Comparison of ENCODE assay signal across 10 mouse cellular contexts in the genomic region with DNA sequence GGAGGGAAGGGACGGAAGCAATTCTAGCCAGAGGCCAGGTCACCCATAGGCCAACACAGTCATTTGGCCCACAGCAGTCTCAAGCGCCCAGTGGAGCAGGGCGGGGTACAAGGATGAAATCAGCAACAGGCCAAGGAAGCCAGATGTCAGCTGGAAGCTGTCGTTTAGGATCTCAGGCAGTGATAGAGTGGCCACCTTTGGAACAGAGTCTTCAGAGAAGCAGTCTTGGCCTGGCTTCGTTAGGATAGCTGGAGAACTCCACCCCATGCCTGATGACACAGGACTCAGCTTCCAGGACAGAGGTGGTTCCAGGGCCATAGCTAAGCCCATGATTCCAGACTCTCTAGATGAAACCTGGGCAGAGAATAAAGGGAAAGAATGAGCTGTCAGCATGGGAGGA. TPM values are rescaled to one million over a fixed set of nuclear protein-coding genes. Genes with fewer than 3 reads are reported as not detected.
A peak's percentile ranks its signal among the peaks of the same experiment; 100 is the strongest.
DNase-seq lines count a peak whose midpoint lies in the region; ATAC-seq lines count a peak whose summit lies in the region.
"Had no signal": no experiment of that assay in that cellular context is flagged by ENCODE, and none has a peak within 500 bp of the region (broad histone marks: within the 10 kb centered on the region; RNA-seq: fewer than 3 reads in every experiment).

No protein-coding gene starts in this region.

- 63% methylated on average over 5 of the region's 5 CpGs for WGBS in heart, embryonic 13.5 days
- 56% methylated on average over 5 of the region's 5 CpGs for WGBS in limb, embryonic 15.5 days

- peaks cover 33% of the 10 kb centered on the region for H3K36me3 ChIP-seq in heart, embryonic 13.5 days
- H3K36me3 ChIP-seq in limb, embryonic 15.5 days = peaks cover 15% of the 10 kb centered on the region

- no peak overlapping the region for H3K4me3 ChIP-seq in heart, embryonic 13.5 days
- H3K4me3 ChIP-seq in limb, embryonic 15.5 days = no peak overlapping the region

- no peaks in the 10 kb centered on the region for H3K9me3 ChIP-seq in heart, embryonic 13.5 days
- no peaks in the 10 kb centered on the region for H3K9me3 ChIP-seq in limb, embryonic 15.5 days

- peak; percentile 98 for DNase-seq in heart, adult 11 months
- DNase-seq in heart, postnatal 25 days (ENCODE audit: low spot score) = no peak
- DNase-seq in adipocyte (ENCODE audit: low spot score) = peak; percentile 81
- no peak for DNase-seq in left cerebral cortex, adult 18-20 months (ENCODE audit: low spot score in 2 of 2)
- no peak for DNase-seq in retina, embryonic 14.5 days (ENCODE audit: low spot score)
- DNase-seq: right cerebral cortex, adult 18-20 months had no signal

- intact Hi-C loops in heart, postnatal 25 days (cut with DNase I) = no loop called here

- ATAC-seq in heart, embryonic 13.5 days (ENCODE audit: extremely low read depth, insufficient number of reproducible peaks, low FRiP score, low TSS enrichment) = no peak
- no peak for ATAC-seq in limb, embryonic 15.5 days (ENCODE audit: insufficient number of reproducible peaks, low FRiP score, low TSS enrichment, low read depth)
- ATAC-seq in megakaryocyte, adult 5-6 weeks (ENCODE audit: poor library complexity, severe bottlenecking) = no peak
- ATAC-seq: activated CD4-positive, CD25-positive, alpha-beta regulatory T cell, adult 4 months had no signal

- H3K27me3 ChIP-seq in heart, embryonic 13.5 days (replicated peaks) = no peaks in the 10 kb centered on the region
- no peaks in the 10 kb centered on the region for H3K27me3 ChIP-seq in limb, embryonic 15.5 days

- peaks cover 69% of the 10 kb centered on the region for H3K4me1 ChIP-seq in heart, embryonic 13.5 days
- H3K4me1 ChIP-seq in limb, embryonic 15.5 days = peaks cover 63% of the 10 kb centered on the region

- no peak overlapping the region for H3K9ac ChIP-seq in heart, embryonic 13.5 days
- no peak overlapping the region for H3K9ac ChIP-seq in limb, embryonic 15.5 days

- no peak overlapping the region for H3K4me2 ChIP-seq in heart, embryonic 13.5 days
- H3K4me2 ChIP-seq in limb, embryonic 15.5 days = no peak overlapping the region

- H3K27ac ChIP-seq in heart, embryonic 13.5 days (replicated peaks) = peak overlapping the region; percentile 96
- H3K27ac ChIP-seq in limb, embryonic 15.5 days = peak overlapping the region; percentile 87

RNA-seq across cellular contexts. Expression of gene Hic1, which starts 28.9 kb away (rescaled TPM):
- 10 to 100 TPM; 15.3 to 19.2 TPM for total RNA-seq in heart, postnatal 25 days (2021)
- 9.4 and 9.5 TPM in 2 replicates for polyA plus RNA-seq in heart, embryonic 13.5 days (2015; fragmentation: Nextera tagmentation; extraction: Ambion mirVana)
- 17.2 and 21.2 TPM in 2 replicates for polyA plus RNA-seq in limb, embryonic 15.5 days (2015; fragmentation: Nextera tagmentation; extraction: Ambion mirVana)
- total RNA-seq in megakaryocyte, adult 5-6 weeks (2015) = 0.14 TPM in 1 of 2 replicates, not detected in the other
- 0.04 and 0.07 TPM in 2 replicates for total RNA-seq in megakaryocyte, adult 5-6 weeks (2017)
- total RNA-seq in left cerebral cortex, adult 18-20 months (2021) = 1 to 10 TPM; 3.8 to 5.0 TPM

RNA-seq across cellular contexts. Expression of gene Ovca2, which starts 38.2 kb away (rescaled TPM):
- total RNA-seq in heart, postnatal 25 days (2021) = 1 to 10 TPM; 6.0 to 6.1 TPM
- polyA plus RNA-seq in heart, embryonic 13.5 days (2015; fragmentation: Nextera tagmentation; extraction: Ambion mirVana) = 15.2 and 16.4 TPM in 2 replicates
- 22.5 and 23.3 TPM in 2 replicates for polyA plus RNA-seq in limb, embryonic 15.5 days (2015; fragmentation: Nextera tagmentation; extraction: Ambion mirVana)
- total RNA-seq in megakaryocyte, adult 5-6 weeks (2015) = 11.5 and 17.2 TPM in 2 replicates
- total RNA-seq in megakaryocyte, adult 5-6 weeks (2017) = 7.8 and 11.0 TPM in 2 replicates
- 10 to 100 TPM in 1 of 2 experiments, 1 to 10 TPM in 1; 9.2 to 12.0 TPM for total RNA-seq in left cerebral cortex, adult 18-20 months (2021)

RNA-seq across cellular contexts. Expression of gene Dph1, which starts 50.6 kb away (rescaled TPM):
- 1 to 10 TPM; 7.4 to 9.0 TPM for total RNA-seq in heart, postnatal 25 days (2021)
- polyA plus RNA-seq in heart, embryonic 13.5 days (2015; fragmentation: Nextera tagmentation; extraction: Ambion mirVana) = 19.3 and 21.3 TPM in 2 replicates
- polyA plus RNA-seq in limb, embryonic 15.5 days (2015; fragmentation: Nextera tagmentation; extraction: Ambion mirVana) = 21.1 and 23.3 TPM in 2 replicates
- total RNA-seq in megakaryocyte, adult 5-6 weeks (2015) = 0.52 and 1.3 TPM in 2 replicates
- 1.8 and 2.0 TPM in 2 replicates for total RNA-seq in megakaryocyte, adult 5-6 weeks (2017)
- total RNA-seq in left cerebral cortex, adult 18-20 months (2021) = 10 to 100 TPM; 28.5 to 32.1 TPM

RNA-seq across cellular contexts. Expression of gene Rtn4rl1, which starts 53.2 kb away (rescaled TPM):
- total RNA-seq in heart, postnatal 25 days (2021) = 1 to 10 TPM; 9.7 to 9.8 TPM
- polyA plus RNA-seq in heart, embryonic 13.5 days (2015; fragmentation: Nextera tagmentation; extraction: Ambion mirVana) = 10.2 and 12.4 TPM in 2 replicates
- polyA plus RNA-seq in limb, embryonic 15.5 days (2015; fragmentation: Nextera tagmentation; extraction: Ambion mirVana) = 4.9 and 5.8 TPM in 2 replicates
- total RNA-seq in megakaryocyte, adult 5-6 weeks (2015) = 1.2 and 1.3 TPM in 2 replicates
- total RNA-seq in megakaryocyte, adult 5-6 weeks (2017) = 0.08 and 0.81 TPM in 2 replicates
- total RNA-seq in left cerebral cortex, adult 18-20 months (2021) = 10 to 100 TPM; 86.2 to 91.0 TPM

Comparison
In these comparisons a context has a peak if more than half of its experiments do, and no peak if none do; other contexts are left out.
1. DNase-seq: peak in heart, adult 11 months (single experiment) and adipocyte (single experiment); none in heart, postnatal 25 days (single experiment), left cerebral cortex, adult 18-20 months (0 of 2) and retina, embryonic 14.5 days (single experiment).
2. RNA of gene Hic1, which starts 28.9 kb away (total RNA-seq): 15.3 to 19.2 TPM in heart, postnatal 25 days and 3.8 to 5.0 TPM in left cerebral cortex, adult 18-20 months; 0.04 to 0.14 TPM in megakaryocyte, adult 5-6 weeks; every median in the first group is over 4 times any median in the second.